Mouse (Mus musculus) kidney, embryonic 16.5 days (tissue): ENCODE data around the gene Ndufs5. TPM values are rescaled to one million over a fixed set of nuclear protein-coding genes. Genes with fewer than 3 reads are reported as not detected.

Source experiments
- ATAC-seq: fragments of 200-750 bp; cut with Nextera tagmentation; 2 replicates; pipeline ENCODE4 v1.8.0; 2017; ENCODE audit warnings: moderate TSS enrichment; ENCODE audit not compliant: low FRiP score, low TSS enrichment
- H3K27ac ChIP-seq: fragments of 300-500 bp; sonication (generic); 2 replicates; pipeline ENCODE4 v1.5.1; 2014; ENCODE audit warnings: low read length
- H3K27me3 ChIP-seq: fragments of 300-500 bp; sonication (generic); 2 replicates; pipeline ENCODE4 v1.6.1; 2014; ENCODE audit warnings: low read length, control low read depth, mixed read lengths; ENCODE audit not compliant: insufficient read depth
- H3K36me3 ChIP-seq: fragments of 300-500 bp; sonication (generic); 2 replicates; pipeline ENCODE4 v1.6.1; 2014; ENCODE audit warnings: low read length, control low read depth, mixed read lengths; ENCODE audit not compliant: insufficient read depth
- H3K4me1 ChIP-seq: fragments of 300-500 bp; sonication (generic); 2 replicates; pipeline ENCODE4 v1.6.1; 2014; ENCODE audit warnings: low read length, control low read depth, mixed read lengths; ENCODE audit not compliant: insufficient read depth
- H3K4me2 ChIP-seq: fragments of 300-500 bp; sonication (generic); replicated peaks from 2 replicates; pipeline ENCODE4 v1.6.1; 2014; ENCODE audit warnings: low read depth, low read length
- H3K4me3 ChIP-seq: fragments of 300-500 bp; sonication (generic); 2 replicates; pipeline ENCODE4 v1.5.1; 2014; ENCODE audit warnings: mild to moderate bottlenecking, low read length
- H3K9ac ChIP-seq: fragments of 300-500 bp; sonication (generic); replicated peaks from 2 replicates; pipeline ENCODE4 v1.6.1; 2014; ENCODE audit warnings: low read length
- H3K9me3 ChIP-seq: fragments of 300-500 bp; sonication (generic); 2 replicates; pipeline ENCODE4 v1.6.1; 2016; ENCODE audit warnings: low read length, control low read depth
- WGBS: fragments of 180-500 bp; shearing (Covaris S2); extraction: QIAGEN DNeasy Blood & Tissue Kit; methylation state at CpG from one replicate; pipeline ENCODE4 v1.1.7; 2014; 5-methylcytosine and 5-hydroxymethylcytosine counted together
- polyA plus RNA-seq: library from polyadenylated mRNA; unstranded; fragments of >200 nt; fragmentation: Nextera tagmentation; extraction: Ambion mirVana; gene quantifications from 2 replicates; pipeline ENCODE4 v1.2.1, GENCODE M21; 2015

The Ndufs5 gene
- 290 and 298 TPM in 2 replicates for polyA plus RNA-seq

GRCm38 (mm10) chr4:123717574-123718433 is at the start of gene Ndufs5:
Ndufs5 (minus strand) TSS chr4:123718202.
- peak; percentile 97 for ATAC-seq
- Histone ChIP-seq H3K9me3 (no peaks in the 10 kb centered on the region), H3K27ac (peak within 1 kb of the TSS; percentile 71), H3K4me1 (peaks cover 6% of the 10 kb centered on the region), H3K4me3 (peak within 1 kb of the TSS; percentile 88), H3K27me3 (no peaks in the 10 kb centered on the region), H3K36me3 (peaks cover 19% of the 10 kb centered on the region), H3K4me2 (peak within 1 kb of the TSS; percentile 80), H3K9ac (peak within 1 kb of the TSS; percentile 87)
- WGBS: under 1% methylated on average over 40 of the region's 40 CpGs

- Histone ChIP-seq H3K9me3 (no peaks in the 10 kb centered on the region), H3K36me3 (no peaks in the 10 kb centered on the region), H3K4me3 (no peak overlapping the region), H3K4me2 (no peak overlapping the region), H3K27me3 (no peaks in the 10 kb centered on the region), H3K4me1 (no peaks in the 10 kb centered on the region), H3K27ac (no peak overlapping the region), H3K9ac (no peak overlapping the region)
- 69% methylated on average over 6 of the region's 6 CpGs for WGBS
- ATAC-seq: no peak
These were observed 47.1 kb upstream of the Ndufs5 start for GRCm38 (mm10) chr4:123765071-123765470.

- no peak overlapping the region for H3K27ac ChIP-seq
- H3K9ac ChIP-seq: no peak overlapping the region
- H3K4me2 ChIP-seq: no peak overlapping the region
- no peaks in the 10 kb centered on the region for H3K4me1 ChIP-seq
- H3K4me3 ChIP-seq: no peak overlapping the region
- H3K36me3 ChIP-seq: no peaks in the 10 kb centered on the region
- WGBS: 55% methylated on average over 4 of the region's 4 CpGs
- no peaks in the 10 kb centered on the region for H3K9me3 ChIP-seq
- ATAC-seq: no peak
- H3K27me3 ChIP-seq: no peaks in the 10 kb centered on the region
These were observed 40.3 kb upstream of the Ndufs5 start for GRCm38 (mm10) chr4:123758306-123758705.

GRCm38 (mm10) chr4:123750707-123751312 is 32.8 kb upstream of the Ndufs5 start:
- Histone ChIP-seq H3K4me3 (peak overlapping the region; percentile 99), H3K4me2 (peak overlapping the region; percentile 68), H3K36me3 (no peaks in the 10 kb centered on the region), H3K9me3 (no peaks in the 10 kb centered on the region), H3K4me1 (peaks cover 14% of the 10 kb centered on the region), H3K9ac (peak overlapping the region; percentile 92), H3K27me3 (no peaks in the 10 kb centered on the region), H3K27ac (no peak overlapping the region)
- no peak for ATAC-seq
- under 1% methylated on average over 8 of the region's 8 CpGs for WGBS

- no peaks in the 10 kb centered on the region for H3K9me3 ChIP-seq
These were observed 32.2 kb upstream of the Ndufs5 start, which contains the start of gene Akirin1 for GRCm38 (mm10) chr4:123750152-123750651. Akirin1 (minus strand) TSS chr4:123750345.

GRCm38 (mm10) chr4:123749484-123750130 is 31.6 kb upstream of the Ndufs5 start:
- WGBS: under 1% methylated on average over 40 of the region's 55 CpGs
- peak overlapping the region; percentile 94 for H3K4me2 ChIP-seq

More at GRCm38 (mm10) chr4:123750152-123750651, 32.2 kb upstream of the Ndufs5 start, which contains the start of gene Akirin1:
- H3K27me3 ChIP-seq: no peaks in the 10 kb centered on the region
- H3K4me2 ChIP-seq: peak within 1 kb of the TSS; percentile 94
- 0% methylated on average over 42 of the region's 46 CpGs for WGBS
- peak within 1 kb of the TSS; percentile 82 for H3K27ac ChIP-seq
- peak; percentile 99 for ATAC-seq
- H3K9ac ChIP-seq: peak within 1 kb of the TSS; percentile 92
- H3K4me1 ChIP-seq: peaks cover 14% of the 10 kb centered on the region
- H3K4me3 ChIP-seq: peak within 1 kb of the TSS; percentile 99
- no peaks in the 10 kb centered on the region for H3K36me3 ChIP-seq

GRCm38 (mm10) chr4:123748726-123749415 is 30.9 kb upstream of the Ndufs5 start:
- peak overlapping the region; percentile 92 for H3K9ac ChIP-seq
- no peaks in the 10 kb centered on the region for H3K9me3 ChIP-seq
- peak overlapping the region; percentile 82; the same call in 1 of the 2 replicates for H3K27ac ChIP-seq
- peak overlapping the region; percentile 99 for H3K4me3 ChIP-seq
- H3K4me1 ChIP-seq: peaks cover 14% of the 10 kb centered on the region
- peak overlapping the region; percentile 94 for H3K4me2 ChIP-seq
- ATAC-seq: no peak
- 9% methylated on average over 10 of the region's 10 CpGs for WGBS
- H3K36me3 ChIP-seq: no peaks in the 10 kb centered on the region
- H3K27me3 ChIP-seq: no peaks in the 10 kb centered on the region

More at GRCm38 (mm10) chr4:123749484-123750130, 31.6 kb upstream of the Ndufs5 start:
- peak overlapping the region; percentile 92 for H3K9ac ChIP-seq
- H3K4me3 ChIP-seq: peak overlapping the region; percentile 99
- no peaks in the 10 kb centered on the region for H3K27me3 ChIP-seq
- ATAC-seq: peak; percentile 89
- H3K9me3 ChIP-seq: no peaks in the 10 kb centered on the region
- peak overlapping the region; percentile 82 for H3K27ac ChIP-seq
- H3K36me3 ChIP-seq: no peaks in the 10 kb centered on the region
- H3K4me1 ChIP-seq: peaks cover 14% of the 10 kb centered on the region

GRCm38 (mm10) chr4:123745221-123745775 is 27.3 kb upstream of the Ndufs5 start:
- H3K4me2 ChIP-seq: no peak overlapping the region
- H3K4me3 ChIP-seq: no peak overlapping the region
- no peak overlapping the region for H3K9ac ChIP-seq
- no peak overlapping the region for H3K27ac ChIP-seq
- WGBS: 95% methylated on average over 4 of the region's 4 CpGs
- H3K27me3 ChIP-seq: no peaks in the 10 kb centered on the region
- ATAC-seq: no peak
- H3K4me1 ChIP-seq: peaks cover 10% of the 10 kb centered on the region
- no peaks in the 10 kb centered on the region for H3K9me3 ChIP-seq
- H3K36me3 ChIP-seq: peaks cover 17% of the 10 kb centered on the region

GRCm38 (mm10) chr4:123742891-123743290 is 24.9 kb upstream of the Ndufs5 start:
- Histone ChIP-seq H3K36me3 (peaks cover 39% of the 10 kb centered on the region), H3K9ac (no peak overlapping the region), H3K9me3 (no peaks in the 10 kb centered on the region), H3K4me3 (no peak overlapping the region), H3K4me2 (no peak overlapping the region), H3K27me3 (no peaks in the 10 kb centered on the region), H3K27ac (no peak overlapping the region), H3K4me1 (no peaks in the 10 kb centered on the region)
- WGBS: 84% methylated on average over 1 of the region's 1 CpGs
- ATAC-seq: no peak
